Mouse (Mus musculus): ENCODE data around the gene Banp.

Banp gene

GRCm38 (mm10) chr8:122058951-122059350 is 109.4 kb downstream of the Banp start:
- no peak for DNase-seq (ENCODE audit: low read depth, low spot score)

GRCm38 (mm10) chr8:122062508-122063223 is 113.1 kb downstream of the Banp start:
- no peak for DNase-seq (ENCODE audit: low read depth, low spot score)

- no peak for DNase-seq (ENCODE audit: low read depth, low spot score)
Measured at GRCm38 (mm10) chr8:122064353-122064752, 114.8 kb downstream of the Banp start.

GRCm38 (mm10) chr8:122067783-122068505 is 118.4 kb downstream of the Banp start:
- DNase-seq (ENCODE audit: low read depth, low spot score), result no peak

- DNase-seq (ENCODE audit: low read depth, low spot score), result no peak
Measured at GRCm38 (mm10) chr8:122068609-122069008, 119.1 kb downstream of the Banp start.

- no peak for DNase-seq (ENCODE audit: low read depth, low spot score)
Measured at GRCm38 (mm10) chr8:122069281-122069680, 119.7 kb downstream of the Banp start.

- DNase-seq (ENCODE audit: low read depth, low spot score), result no peak
Measured at GRCm38 (mm10) chr8:122071193-122071592, 121.6 kb downstream of the Banp start.

GRCm38 (mm10) chr8:122073964-122074363 is 124.4 kb downstream of the Banp start:
- DNase-seq (ENCODE audit: low read depth, low spot score), result no peak

GRCm38 (mm10) chr8:122074442-122074841 is 124.9 kb downstream of the Banp start:
- no peak for DNase-seq (ENCODE audit: low read depth, low spot score)

GRCm38 (mm10) chr8:122074977-122075376 is 125.4 kb downstream of the Banp start:
- DNase-seq (ENCODE audit: low read depth, low spot score), result no peak

GRCm38 (mm10) chr8:122076183-122076842 is 126.8 kb downstream of the Banp start:
- DNase-seq (ENCODE audit: low read depth, low spot score), result no peak

- DNase-seq (ENCODE audit: low read depth, low spot score), result no peak
Measured at GRCm38 (mm10) chr8:122078321-122078720, 128.8 kb downstream of the Banp start.
